Mouse (Mus musculus) splenic B cell, adult 2 months (primary cell): ENCODE measurements around the gene Tsc22d4.
A peak's percentile ranks its signal among the peaks of the same experiment; 100 is the strongest.

Experiments
- DNase-seq: peaks from one replicate; pipeline ENCODE4 v3.0.0-alpha.2; 2011; ENCODE audit warnings: low read depth, low spot score
- H3K27me3 ChIP-seq: 2 replicates; pipeline ENCODE4 v1.6.1; 2012; ENCODE audit warnings: mild to moderate bottlenecking, low read length, moderate library complexity, mixed read lengths; ENCODE audit not compliant: control insufficient read depth, poor library complexity, insufficient read depth, severe bottlenecking
- H3K36me3 ChIP-seq: 2 replicates; pipeline ENCODE4 v1.6.1; 2012; ENCODE audit warnings: mild to moderate bottlenecking, low read length, moderate library complexity, mixed read lengths; ENCODE audit not compliant: control insufficient read depth, poor library complexity, insufficient read depth, severe bottlenecking

Gene Tsc22d4

DNA sequence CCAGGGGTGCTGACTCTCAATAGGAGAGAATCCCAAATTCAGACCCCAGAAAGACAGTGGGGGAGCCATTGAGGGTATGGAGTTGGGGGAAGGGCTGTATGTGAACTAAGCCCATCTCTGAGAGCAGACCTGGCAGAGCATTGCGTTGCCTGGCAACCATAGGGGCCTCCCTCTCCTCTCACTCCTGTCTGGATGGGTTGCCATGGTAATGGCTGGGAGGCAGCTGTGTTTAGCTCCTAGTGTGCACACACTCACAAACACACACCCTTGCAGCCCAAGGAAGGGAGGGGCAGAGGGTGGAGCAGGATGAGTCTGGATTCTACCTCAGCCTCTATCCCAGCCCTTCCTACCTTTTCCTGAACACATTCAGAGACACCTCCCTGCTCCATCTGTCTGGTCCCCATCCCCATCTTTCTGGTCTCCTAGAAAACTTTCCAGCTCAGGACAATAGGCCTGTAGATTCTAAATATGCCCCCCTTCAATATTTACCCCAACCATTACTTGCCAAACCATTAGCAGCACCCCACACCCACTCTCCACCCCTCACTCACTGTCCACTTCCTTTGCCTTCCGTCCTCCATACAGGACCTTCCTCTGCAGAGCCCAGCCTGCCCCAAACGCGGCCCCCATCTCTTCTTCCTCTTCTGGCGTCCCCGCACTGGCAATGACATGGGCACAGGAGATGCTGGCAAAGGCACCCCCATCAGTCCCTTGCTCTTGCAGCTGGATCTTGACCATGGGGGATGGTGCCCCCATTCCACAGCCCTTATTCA, 11.1 kb upstream of the Tsc22d4 start:
- Histone ChIP-seq H3K36me3 (no peaks in the 10 kb centered on the region), H3K27me3 (no peaks in the 10 kb centered on the region)
- DNase-seq, result no peak

DNA sequence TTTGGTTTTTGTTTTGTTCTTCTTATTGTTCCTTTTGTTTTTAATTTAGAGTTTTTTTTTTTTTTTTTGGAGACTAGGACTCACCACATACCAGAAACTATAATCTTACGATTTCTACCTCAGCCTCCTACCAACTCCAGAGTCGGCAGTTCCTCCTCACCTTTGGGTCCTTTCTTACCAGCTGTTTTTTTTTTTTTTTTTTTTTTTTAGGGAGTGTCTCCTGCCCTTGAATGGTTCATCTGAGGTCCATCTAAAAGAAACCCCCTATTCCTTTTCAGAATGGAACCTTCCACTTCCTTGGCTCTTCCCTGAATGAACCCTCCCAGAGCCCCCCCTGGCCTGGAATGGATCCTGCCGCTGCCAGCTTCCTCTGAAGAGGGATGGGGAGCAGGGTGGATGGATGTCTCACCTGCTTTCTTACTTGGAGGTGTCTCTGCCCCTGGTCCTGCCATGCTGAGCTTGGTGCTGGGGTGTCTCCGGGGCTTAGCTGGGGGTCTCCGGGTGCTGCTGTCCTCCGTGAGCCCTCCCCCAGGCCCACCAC, 8.1 kb upstream of the Tsc22d4 start:
- H3K36me3 ChIP-seq, result no peaks in the 10 kb centered on the region
- no peaks in the 10 kb centered on the region for H3K27me3 ChIP-seq
- no peak for DNase-seq

DNA sequence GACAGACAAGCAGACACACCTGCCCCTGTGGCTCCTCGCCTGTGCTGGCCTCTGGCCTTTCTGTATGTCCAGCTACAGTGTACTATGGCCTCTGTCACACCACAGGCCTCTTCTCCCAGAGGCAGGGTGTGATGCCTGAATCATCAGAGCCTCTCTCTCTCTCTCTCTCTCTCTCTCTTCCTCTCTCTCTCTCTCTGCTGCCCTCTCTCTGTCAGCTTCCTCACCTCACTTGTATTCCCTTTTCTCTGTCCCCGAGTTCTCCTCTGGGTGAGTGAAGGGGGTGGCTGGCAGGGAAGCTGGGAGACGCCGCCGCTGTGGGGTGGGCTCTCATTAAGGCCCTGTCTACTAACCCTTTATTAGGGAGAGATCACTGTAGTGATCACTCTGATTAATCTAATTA, 7.0 kb upstream of the Tsc22d4 start:
- no peaks in the 10 kb centered on the region for H3K36me3 ChIP-seq
- H3K27me3 ChIP-seq, result no peaks in the 10 kb centered on the region
- DNase-seq, result no peak

DNA sequence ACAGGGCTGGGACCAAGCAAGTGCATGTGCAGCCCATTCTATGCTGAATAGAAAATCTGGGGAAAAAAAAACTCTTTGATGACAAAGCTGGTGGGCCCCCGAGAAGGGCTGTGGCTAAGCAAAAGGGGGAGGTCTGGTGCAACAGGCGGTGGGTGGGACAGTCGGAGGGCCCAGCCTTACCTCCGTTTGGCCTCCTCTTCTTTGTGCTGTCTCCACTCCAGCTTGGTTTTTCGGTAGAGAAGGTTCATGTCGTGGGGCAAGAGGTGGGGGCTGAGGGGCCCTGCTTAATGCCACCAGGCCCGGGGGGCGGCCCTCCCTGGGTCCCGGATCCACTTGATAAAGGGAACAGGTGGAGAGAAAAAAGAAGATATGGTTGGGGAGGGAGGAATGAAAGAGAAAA, 6.1 kb upstream of the Tsc22d4 start:
- H3K27me3 ChIP-seq, result no peaks in the 10 kb centered on the region
- no peak for DNase-seq
- H3K36me3 ChIP-seq, result no peaks in the 10 kb centered on the region

DNA sequence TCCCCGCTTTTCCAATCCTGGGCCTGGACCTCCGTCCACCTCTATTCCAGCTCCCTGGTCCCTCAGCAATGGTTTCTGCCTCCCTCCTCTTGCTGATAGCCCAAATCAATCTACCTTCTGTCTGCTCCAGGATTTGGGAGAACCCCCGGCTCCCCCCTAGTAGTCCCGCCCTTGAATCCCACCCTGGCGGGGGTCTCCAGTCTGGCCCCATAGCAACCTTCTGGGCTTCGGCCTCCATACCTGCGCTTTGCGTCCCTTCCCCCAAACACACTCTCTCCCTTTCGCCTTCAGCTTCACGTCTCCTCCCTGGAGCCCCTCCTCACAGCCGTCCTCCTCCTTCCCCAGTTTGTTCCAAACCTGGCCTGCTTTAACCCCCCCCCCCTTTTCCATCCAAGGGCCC, 5.0 kb upstream of the Tsc22d4 start:
- Histone ChIP-seq H3K36me3 (no peaks in the 10 kb centered on the region), H3K27me3 (no peaks in the 10 kb centered on the region)
- DNase-seq, result no peak

DNA sequence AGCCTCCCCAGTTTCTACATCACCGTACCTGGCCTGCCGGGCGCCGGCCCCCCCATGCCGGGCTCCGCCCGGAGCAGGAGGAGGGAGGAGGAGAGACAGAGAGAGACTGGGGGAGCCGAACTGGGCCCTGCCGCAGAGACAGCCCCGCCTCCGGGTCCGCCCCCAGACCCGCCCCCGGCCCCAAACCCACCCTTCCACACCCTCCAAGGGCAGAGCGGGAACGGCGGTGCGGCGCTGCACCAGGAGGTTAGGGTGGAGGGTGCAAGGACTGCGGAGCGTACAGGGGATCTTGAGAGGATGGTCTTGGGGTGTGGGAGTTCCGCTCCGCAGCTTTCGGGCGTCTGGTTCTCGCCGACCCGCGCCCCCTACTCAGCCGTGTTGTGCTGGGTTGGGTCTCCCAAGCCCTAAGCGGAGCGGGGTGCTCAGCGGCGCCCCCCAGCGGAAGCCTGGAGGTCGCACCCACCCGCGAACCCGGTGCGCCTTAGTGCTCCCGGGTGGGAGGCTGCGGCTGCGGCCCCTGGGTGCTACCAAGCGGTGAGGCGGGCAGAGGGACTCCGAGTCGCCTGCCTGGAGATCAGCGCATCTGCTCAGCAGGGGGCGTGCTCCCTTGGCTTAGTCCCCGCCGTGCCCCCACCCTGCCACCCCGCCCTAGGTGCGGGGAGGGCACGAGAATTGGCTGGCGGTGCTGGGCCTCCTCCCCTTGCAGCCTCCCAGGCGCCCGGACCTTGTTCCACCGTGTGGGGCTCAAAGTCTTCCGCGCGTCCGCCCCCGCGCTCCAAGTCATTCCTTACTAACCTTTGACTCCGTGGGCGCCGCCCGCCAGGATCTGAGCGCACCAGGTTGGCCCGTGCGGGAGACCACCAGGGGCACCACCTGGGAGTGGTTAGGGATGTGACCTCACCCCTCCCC, 4.3 kb upstream of the Tsc22d4 start, which contains the start of gene Nyap1:
TSS of gene Nyap1 (minus strand) at position 585 of the 909 bp plus-strand sequence.
- H3K27me3 ChIP-seq, result no peaks in the 10 kb centered on the region
- H3K36me3 ChIP-seq, result no peaks in the 10 kb centered on the region
- DNase-seq, result peak; percentile 83

DNA sequence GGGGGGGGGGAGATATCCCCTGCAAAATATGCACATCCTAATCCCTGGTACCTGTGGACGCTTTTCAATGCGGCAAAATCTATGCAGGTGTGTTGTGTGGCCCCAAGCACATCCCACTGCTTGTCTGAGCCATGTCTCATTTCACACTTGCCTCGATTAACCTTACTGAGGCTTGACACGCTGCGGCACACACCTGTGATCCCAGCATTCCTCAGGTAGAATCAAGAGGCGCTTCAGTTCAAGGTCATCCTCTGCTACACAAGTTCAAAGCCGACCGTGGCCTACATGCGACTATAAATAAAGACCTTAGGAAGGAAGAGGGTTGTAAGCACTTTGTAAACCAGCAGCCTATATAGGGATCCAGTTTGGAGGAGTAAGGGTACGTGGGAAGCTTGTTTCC, 3.5 kb upstream of the Tsc22d4 start:
- Histone ChIP-seq H3K36me3 (no peaks in the 10 kb centered on the region), H3K27me3 (no peaks in the 10 kb centered on the region)
- no peak for DNase-seq

DNA sequence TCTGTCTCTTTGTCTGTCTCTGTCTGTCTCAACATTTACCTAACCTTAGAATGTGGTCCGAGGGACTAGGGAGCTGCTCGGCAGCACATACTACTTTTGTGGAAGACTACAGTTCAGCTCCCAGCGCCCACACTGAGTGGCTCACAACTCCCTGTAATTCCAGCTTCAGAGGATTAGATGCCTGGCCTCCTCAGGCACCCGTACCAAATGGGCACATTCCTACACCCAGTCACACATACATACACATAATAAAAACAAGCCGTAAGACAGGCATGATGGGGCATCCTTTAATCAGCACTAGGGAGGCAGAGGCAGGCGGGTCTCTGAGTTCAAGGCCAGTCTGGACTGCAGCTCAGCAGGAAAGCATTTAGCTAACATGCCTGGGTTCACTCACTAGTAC, 2.7 kb upstream of the Tsc22d4 start:
- Histone ChIP-seq H3K27me3 (no peaks in the 10 kb centered on the region), H3K36me3 (no peaks in the 10 kb centered on the region)
- no peak for DNase-seq

DNA sequence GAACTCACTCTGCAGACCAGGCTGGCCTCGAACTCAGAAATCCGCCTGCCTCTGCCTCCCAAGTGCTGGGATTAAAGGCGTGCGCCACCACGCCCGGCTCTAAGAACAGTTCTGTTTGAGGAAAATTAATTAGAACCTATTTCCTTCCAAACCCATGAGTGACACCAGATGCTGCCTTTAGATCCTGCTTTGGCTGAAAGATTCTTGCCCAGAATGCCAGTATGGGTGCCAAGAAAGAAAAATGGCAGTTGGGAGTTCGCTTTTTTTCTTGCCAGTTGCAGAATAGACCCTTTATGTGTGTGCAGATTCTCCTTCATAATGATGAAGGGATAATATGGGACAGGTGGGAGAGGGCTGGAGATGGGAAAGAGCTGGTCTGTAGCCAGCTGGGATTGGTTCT, 1.3 kb upstream of the Tsc22d4 start:
- DNase-seq, result no peak
- no peaks in the 10 kb centered on the region for H3K36me3 ChIP-seq

DNA sequence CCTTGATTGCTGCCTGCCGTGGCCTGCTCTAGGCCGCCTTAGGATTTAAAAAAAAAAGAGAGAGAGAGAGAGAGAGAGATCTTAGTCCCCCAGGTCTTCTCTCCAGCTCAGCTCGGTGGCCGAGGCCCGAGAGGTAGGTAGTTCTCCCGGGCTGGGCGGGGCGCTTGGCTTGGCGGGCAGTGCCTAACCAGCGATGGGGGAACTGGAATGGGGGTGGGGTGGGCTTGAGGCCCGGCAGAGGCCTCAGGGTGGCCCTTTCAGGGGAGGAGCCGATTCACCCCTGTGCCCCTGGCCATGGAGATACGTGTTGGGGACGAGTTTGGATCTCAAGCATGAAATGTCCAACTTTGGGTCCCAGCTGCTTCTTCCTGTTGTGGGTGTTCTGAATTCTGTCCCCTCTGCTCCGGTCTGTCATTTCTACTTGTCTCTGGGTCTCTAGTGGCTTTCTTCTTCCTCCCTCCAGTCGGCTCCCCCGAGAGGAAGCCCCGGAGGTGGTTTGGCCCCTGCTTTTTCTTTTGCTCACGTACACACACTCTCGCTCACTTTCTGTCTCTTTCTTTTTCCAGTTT, 836 bp downstream of the Tsc22d4 start:
- H3K36me3 ChIP-seq, result peaks cover 5% of the 10 kb centered on the region; the same call in 1 of the 2 replicates
- H3K27me3 ChIP-seq, result no peaks in the 10 kb centered on the region
- peak; percentile 59 for DNase-seq

More for the DNA sequence above, 1.3 kb upstream of the Tsc22d4 start:
- no peaks in the 10 kb centered on the region for H3K27me3 ChIP-seq

DNA sequence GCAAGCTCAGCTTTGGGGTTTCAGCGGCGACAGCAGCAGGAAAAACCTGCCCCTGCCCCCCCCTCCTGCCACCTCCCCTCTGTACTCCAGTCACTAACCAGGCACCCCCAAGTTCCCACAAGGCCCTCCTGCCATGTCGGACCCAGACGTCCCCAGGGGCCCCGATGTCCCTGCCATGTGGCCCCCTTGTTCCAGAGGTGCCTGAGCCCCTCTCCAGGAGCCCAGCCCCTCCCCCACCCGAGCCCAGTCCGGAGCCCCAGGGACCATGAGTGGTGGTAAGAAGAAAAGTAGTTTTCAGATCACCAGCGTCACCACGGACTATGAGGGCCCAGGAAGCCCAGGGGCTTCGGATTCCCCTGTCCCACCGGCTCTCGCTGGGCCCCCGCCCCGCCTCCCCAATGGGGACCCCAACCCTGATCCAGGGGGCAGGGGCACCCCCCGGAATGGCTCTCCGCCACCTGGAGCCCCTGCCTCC, 1.4 kb downstream of the Tsc22d4 start:
- Histone ChIP-seq H3K27me3 (no peaks in the 10 kb centered on the region), H3K36me3 (peaks cover 5% of the 10 kb centered on the region)
- no peak for DNase-seq

DNA sequence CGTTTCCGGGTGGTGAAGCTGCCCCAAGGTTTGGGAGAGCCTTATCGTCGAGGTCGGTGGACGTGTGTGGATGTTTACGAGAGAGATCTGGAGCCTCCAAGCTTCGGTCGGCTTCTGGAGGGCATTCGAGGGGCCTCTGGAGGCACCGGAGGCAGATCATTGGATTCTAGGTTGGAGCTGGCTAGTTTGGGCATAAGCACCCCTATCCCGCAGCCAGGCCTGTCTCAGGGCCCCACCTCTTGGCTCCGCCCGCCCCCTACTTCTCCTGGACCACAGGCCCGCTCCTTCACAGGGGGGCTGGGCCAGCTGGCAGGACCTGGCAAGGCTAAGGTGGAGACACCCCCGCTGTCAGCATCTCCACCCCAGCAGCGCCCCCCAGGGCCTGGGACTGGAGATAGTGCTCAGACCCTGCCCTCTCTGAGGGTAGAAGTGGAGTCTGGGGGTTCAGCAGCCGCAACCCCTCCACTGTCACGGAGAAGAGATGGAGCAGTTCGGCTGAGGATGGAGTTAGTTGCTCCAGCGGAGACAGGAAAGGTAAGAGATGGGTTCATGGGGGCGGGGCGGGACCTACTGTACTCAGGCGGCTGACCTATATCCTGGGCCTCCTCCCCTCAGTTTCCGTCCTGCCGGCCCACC, 1.9 kb downstream of the Tsc22d4 start:
- peak; percentile 52 for DNase-seq

DNA sequence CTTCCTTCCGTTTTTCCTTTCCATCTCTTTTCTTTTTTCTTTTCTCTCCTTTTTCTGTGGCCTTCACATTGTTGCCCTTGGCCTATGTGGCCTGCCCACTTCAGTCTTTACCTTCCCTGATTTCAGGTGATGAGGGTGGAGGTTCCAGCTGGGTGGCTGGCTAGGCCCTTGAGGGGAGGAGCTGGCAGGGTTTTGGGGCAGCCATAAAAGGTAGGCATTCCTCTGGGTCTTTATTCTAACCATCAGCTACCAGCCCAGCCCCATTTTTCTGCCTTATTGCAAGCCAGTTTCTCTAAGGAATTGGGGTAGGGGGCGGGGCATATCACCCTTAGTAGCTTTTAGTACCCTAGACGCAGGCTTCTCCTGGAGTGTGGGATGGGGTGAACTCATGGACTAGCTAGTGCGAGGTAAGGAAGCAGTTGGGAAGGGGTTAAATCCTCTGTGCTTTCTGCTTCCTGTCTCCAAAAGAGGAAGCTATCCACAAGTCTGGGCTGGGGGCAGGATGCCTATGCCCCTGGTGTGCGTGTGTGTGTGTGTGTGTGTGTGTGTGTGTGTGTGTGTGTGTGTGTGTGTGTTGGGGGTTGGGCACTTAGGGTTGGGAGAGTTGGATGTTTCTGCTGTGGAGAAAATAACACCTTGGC, 2.7 kb downstream of the Tsc22d4 start:
- no peaks in the 10 kb centered on the region for H3K27me3 ChIP-seq
- DNase-seq, result peak; percentile 64
- H3K36me3 ChIP-seq, result peaks cover 5% of the 10 kb centered on the region

More for the DNA sequence above, 1.9 kb downstream of the Tsc22d4 start:
- no peaks in the 10 kb centered on the region for H3K27me3 ChIP-seq
- H3K36me3 ChIP-seq, result peaks cover 5% of the 10 kb centered on the region
